Mouse (Mus musculus): Measurements from ENCODE around the gene Zfp37.

- TF ChIP-seq CTCF (IDR thresholded peaks at IDR 0.05; ENCODE audit: extremely low read depth, insufficient read length, insufficient replicate concordance, low read depth, low read length) (no peak), POLR2A (IDR thresholded peaks at IDR 0.05; ENCODE audit: low read depth, low read length) (no peak)
Measured at GRCm38 (mm10) chr4:62251776-62252175, 20.9 kb upstream of the Zfp37 start.
